ENCODE assay signal across 13 mouse cellular contexts in genomic region chr1:11458353-11458752, GRCm38 (mm10). TPM values are rescaled to one million over a fixed set of nuclear protein-coding genes. Genes with fewer than 3 reads are reported as not detected.
DNase-seq lines count a peak whose midpoint lies in the region; ATAC-seq and TF ChIP-seq lines count a peak whose summit lies in the region.
"Had no signal": no experiment of that assay in that cellular context is flagged by ENCODE, and none has a peak within 500 bp of the region (broad histone marks: within the 10 kb centered on the region; RNA-seq: fewer than 3 reads in every experiment).

No protein-coding gene starts in this region.

- H3K9me3 ChIP-seq in limb, embryonic 14.5 days (ENCODE audit: control insufficient read depth, low read length), result no peaks in the 10 kb centered on the region
- H3K9me3 ChIP-seq in limb, embryonic 10.5 days (replicated peaks), result no peaks in the 10 kb centered on the region
- H3K9me3 ChIP-seq in stomach, embryonic 15.5 days, result no peaks in the 10 kb centered on the region
- H3K9me3 ChIP-seq: embryonic facial prominence, embryonic 15.5 days; limb, embryonic 13.5 days; midbrain, embryonic 15.5 days had no signal

- peak; percentile 14 to 30 for DNase-seq in cerebellum, postnatal 25 days
- DNase-seq in cerebellum, adult 11 months, result no peak
- DNase-seq in limb, embryonic 14.5 days (ENCODE audit: low spot score), result peak; percentile 3
- DNase-seq in limb, embryonic 10.5 days (ENCODE audit: low spot score), result no peak
- peak; percentile 55 for DNase-seq in heart, adult 8-10 months (ENCODE audit: low spot score)
- no peak for DNase-seq in kidney, postnatal 10 days
- no peak for DNase-seq in T-cell, adult 2 months (ENCODE audit: low spot score)
- DNase-seq: right cerebral cortex, postnatal 4 days had no signal

- H3K27me3 ChIP-seq in limb, embryonic 14.5 days (ENCODE audit: control insufficient read depth, insufficient read depth, low read length), result no peaks in the 10 kb centered on the region
- H3K27me3 ChIP-seq in limb, embryonic 10.5 days (ENCODE audit: low read depth, poor library complexity, severe bottlenecking), result no peaks in the 10 kb centered on the region
- no peaks in the 10 kb centered on the region for H3K27me3 ChIP-seq in stomach, embryonic 15.5 days (replicated peaks)
- H3K27me3 ChIP-seq: embryonic facial prominence, embryonic 15.5 days; limb, embryonic 13.5 days; midbrain, embryonic 15.5 days had no signal

- H3K36me3 ChIP-seq in limb, embryonic 14.5 days (ENCODE audit: control insufficient read depth, insufficient read depth, low read length), result no peaks in the 10 kb centered on the region
- no peaks in the 10 kb centered on the region for H3K36me3 ChIP-seq in limb, embryonic 10.5 days
- no peaks in the 10 kb centered on the region for H3K36me3 ChIP-seq in stomach, embryonic 15.5 days
- H3K36me3 ChIP-seq: embryonic facial prominence, embryonic 15.5 days; limb, embryonic 13.5 days; midbrain, embryonic 15.5 days had no signal

- no peak for ATAC-seq in limb, embryonic 14.5 days (ENCODE audit: low FRiP score, low read depth)
- ATAC-seq in stomach, embryonic 15.5 days (ENCODE audit: insufficient read depth, low FRiP score, low read depth), result 0 out of 2 replicates have a peak, but pooled peaks have one; percentile 14
- ATAC-seq: midbrain, embryonic 15.5 days had no signal

- no peak overlapping the region for H3K4me3 ChIP-seq in limb, embryonic 14.5 days (replicated peaks; ENCODE audit: low read length)
- no peak overlapping the region for H3K4me3 ChIP-seq in limb, embryonic 10.5 days
- H3K4me3 ChIP-seq in stomach, embryonic 15.5 days (replicated peaks), result no peak overlapping the region
- H3K4me3 ChIP-seq: embryonic facial prominence, embryonic 15.5 days; limb, embryonic 13.5 days; midbrain, embryonic 15.5 days had no signal

- WGBS in limb, embryonic 14.5 days, result 81% methylated on average over 1 of the region's 1 CpGs
- 97% methylated on average over 1 of the region's 1 CpGs for WGBS in limb, embryonic 10.5 days
- 65% methylated on average over 1 of the region's 1 CpGs for WGBS in stomach, embryonic 15.5 days

- TF ChIP-seq POLR2A in limb, embryonic 14.5 days (IDR thresholded peaks at IDR 0.05; ENCODE audit: borderline replicate concordance, extremely low read depth, insufficient read depth, insufficient read length), result no peak

- H3K4me1 ChIP-seq in limb, embryonic 14.5 days (ENCODE audit: control insufficient read depth, insufficient read depth, low read length), result no peaks in the 10 kb centered on the region
- no peaks in the 10 kb centered on the region for H3K4me1 ChIP-seq in limb, embryonic 10.5 days
- no peaks in the 10 kb centered on the region for H3K4me1 ChIP-seq in stomach, embryonic 15.5 days
- H3K4me1 ChIP-seq: embryonic facial prominence, embryonic 15.5 days; limb, embryonic 13.5 days; midbrain, embryonic 15.5 days had no signal

- H3K27ac ChIP-seq in limb, embryonic 14.5 days (replicated peaks; ENCODE audit: low read depth, low read length), result no peak overlapping the region
- H3K27ac ChIP-seq in limb, embryonic 10.5 days, result no peak overlapping the region
- no peak overlapping the region for H3K27ac ChIP-seq in stomach, embryonic 15.5 days
- H3K27ac ChIP-seq: embryonic facial prominence, embryonic 15.5 days; limb, embryonic 13.5 days; midbrain, embryonic 15.5 days had no signal

- no peak overlapping the region for H3K9ac ChIP-seq in limb, embryonic 14.5 days (ENCODE audit: low read depth, low read length, severe bottlenecking)
- H3K9ac ChIP-seq in stomach, embryonic 15.5 days, result no peak overlapping the region
- H3K9ac ChIP-seq: embryonic facial prominence, embryonic 15.5 days; limb, embryonic 13.5 days; midbrain, embryonic 15.5 days had no signal

- H3K4me2 ChIP-seq in limb, embryonic 14.5 days (replicated peaks; ENCODE audit: low read depth, low read length, severe bottlenecking), result no peak overlapping the region
- no peak overlapping the region for H3K4me2 ChIP-seq in stomach, embryonic 15.5 days
- H3K4me2 ChIP-seq: embryonic facial prominence, embryonic 15.5 days; limb, embryonic 13.5 days; midbrain, embryonic 15.5 days had no signal

RNA-seq across cellular contexts. Expression of gene A830018L16Rik, which starts 44.4 kb away (rescaled TPM):
- 1.9 and 2.9 TPM in 2 replicates for polyA plus RNA-seq in limb, embryonic 14.5 days (2012; rRNA removed)
- polyA plus RNA-seq in limb, embryonic 14.5 days (2014; fragmentation: Nextera tagmentation; extraction: Ambion mirVana), result 2.9 and 3.4 TPM in 2 replicates
- 0.25 and 0.41 TPM in 2 replicates for polyA plus RNA-seq in limb, embryonic 10.5 days (2016; fragmentation: Nextera tagmentation; extraction: Ambion mirVana)
- total RNA-seq in heart, adult 8-10 months (2022), result under 1 TPM; 0.09 to 0.41 (median 0.16) TPM
- polyA plus RNA-seq in stomach, embryonic 15.5 days (2015; fragmentation: Nextera tagmentation; extraction: Ambion mirVana), result 12.2 and 13.3 TPM in 2 replicates
- total RNA-seq: hematopoietic stem cell, adult 5-6 weeks had no signal

Comparison
In these comparisons a context has a peak if more than half of its experiments do, and no peak if none do; other contexts are left out.
1. DNase-seq: peak in cerebellum, postnatal 25 days (2 of 2), limb, embryonic 14.5 days (single experiment) and heart, adult 8-10 months (single experiment); none in cerebellum, adult 11 months (single experiment), limb, embryonic 10.5 days (single experiment), kidney, postnatal 10 days (single experiment) and T-cell, adult 2 months (single experiment).